Mouse (Mus musculus): ENCODE measurements around the gene Gm10192.

DNA sequence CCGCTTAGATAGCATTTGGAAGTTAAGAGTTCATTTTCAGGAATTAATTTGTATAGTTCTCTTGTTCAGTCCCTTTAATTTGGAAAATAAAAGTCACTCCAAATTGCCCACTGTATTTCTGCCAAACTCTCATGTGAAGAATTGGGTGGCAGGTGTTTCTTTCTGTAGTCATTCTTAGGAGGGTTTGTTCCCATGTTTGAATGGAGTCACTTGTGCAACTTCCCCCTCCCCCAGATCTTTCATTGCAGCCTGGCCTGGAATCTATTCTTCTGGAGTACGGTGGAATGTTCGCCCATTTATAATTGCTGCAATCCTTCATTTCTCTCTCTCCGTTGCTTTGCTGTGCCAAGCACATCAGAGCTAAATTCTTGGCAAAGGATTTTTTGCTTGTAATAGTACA, 10.2 kb upstream of the Gm10192 start:
- TF ChIP-seq TAL1 (IDR thresholded peaks at IDR 0.05; ENCODE audit: low read length), result no peak
- no peak for TF ChIP-seq GATA1 (IDR thresholded peaks at IDR 0.05; ENCODE audit: low read length)
